Mouse (Mus musculus) thymus, adult 2 months (tissue): ENCODE measurements around the gene Tmem95. TPM values are rescaled to one million over a fixed set of nuclear protein-coding genes. Genes with fewer than 3 reads are reported as not detected.
A peak's percentile ranks its signal among the peaks of the same experiment; 100 is the strongest.

ENCODE experiments used
- DNase-seq: peaks from one replicate; pipeline ENCODE4 v3.0.0; 2021
- H3K27ac ChIP-seq: fragments of 200-500 bp; 2 replicates; pipeline ENCODE4 v1.5.1; 2012; ENCODE audit warnings: low read length, control low read depth; ENCODE audit not compliant: control insufficient read depth, insufficient read depth
- H3K27me3 ChIP-seq: fragments of 200-500 bp; 2 replicates; pipeline ENCODE4 v1.6.1; 2012; ENCODE audit warnings: mild to moderate bottlenecking, low read length, moderate library complexity, mixed read lengths; ENCODE audit not compliant: control insufficient read depth, insufficient read depth
- H3K36me3 ChIP-seq: fragments of 200-500 bp; 2 replicates; pipeline ENCODE4 v1.6.1; 2012; ENCODE audit warnings: mild to moderate bottlenecking, low read length, moderate library complexity; ENCODE audit not compliant: control insufficient read depth, insufficient read depth
- H3K4me1 ChIP-seq: fragments of 200-500 bp; replicated peaks from 2 replicates; pipeline ENCODE4 v1.6.1; 2012; ENCODE audit warnings: low read length; ENCODE audit not compliant: control insufficient read depth, insufficient read depth
- H3K4me3 ChIP-seq: fragments of 200-500 bp; 2 replicates; pipeline ENCODE4 v1.5.1; 2012; ENCODE audit warnings: mild to moderate bottlenecking, low read length, control low read depth, moderate library complexity; ENCODE audit not compliant: control insufficient read depth, insufficient read depth
- CTCF ChIP-seq: fragments of 200-500 bp; IDR thresholded peaks from 2 replicates; pipeline ENCODE4 v1.5.1; 2012; ENCODE audit warnings: mild to moderate bottlenecking, control low read depth, low read length, moderate library complexity, borderline replicate concordance; ENCODE audit not compliant: control insufficient read depth, poor library complexity, insufficient read depth; ENCODE audit errors: extremely low read depth
- POLR2A ChIP-seq: fragments of 200-500 bp; IDR thresholded peaks from 2 replicates; pipeline ENCODE4 v1.6.1; 2012; ENCODE audit warnings: mild to moderate bottlenecking, low read length, control low read depth, moderate library complexity; ENCODE audit not compliant: control insufficient read depth, poor library complexity, insufficient read depth; ENCODE audit errors: extremely low read depth
- WGBS: fragments of 180-500 bp; shearing (Covaris S2); methylation state at CpG from one replicate; pipeline ENCODE4 v1.1.7; 2018; 5-methylcytosine and 5-hydroxymethylcytosine counted together
- polyA plus RNA-seq: library from polyadenylated mRNA; depleted of rRNA; stranded (reverse); fragments of >200 nt; gene quantifications from 2 replicates; pipeline ENCODE4 v1.2.3, GENCODE M21; 2012

Gene Tmem95
- polyA plus RNA-seq, 1 experiment = not detected

DNA sequence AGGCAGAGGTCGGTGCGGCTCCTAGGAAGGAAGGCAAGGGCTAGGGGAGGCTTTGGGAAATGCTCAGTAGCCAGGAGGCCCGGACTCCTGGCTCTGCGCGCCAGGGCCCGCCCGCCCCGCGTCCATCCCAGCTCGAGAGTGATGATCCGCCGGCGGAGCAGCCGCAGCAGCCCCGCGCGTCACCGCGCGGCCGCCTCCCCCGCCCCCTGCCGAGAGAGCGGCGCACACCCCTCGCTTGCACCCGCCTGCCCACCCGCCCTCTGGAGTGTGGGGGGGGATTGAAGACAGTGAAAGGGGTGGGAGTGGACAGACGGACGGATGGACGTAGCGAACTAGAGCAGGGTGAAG, 40.2 kb downstream of the Tmem95 start, which contains the start of gene Nlgn2:
Gene Nlgn2 (minus strand): TSS at position 181 of the 348 bp plus-strand sequence.
- no peak for DNase-seq
- Histone ChIP-seq H3K27me3 (no peaks in the 10 kb centered on the region), H3K27ac (no peak within 1 kb of the TSS), H3K4me3 (peak within 1 kb of the TSS; percentile 53), H3K36me3 (no peaks in the 10 kb centered on the region), H3K4me1 (peaks cover 28% of the 10 kb centered on the region)
- TF ChIP-seq POLR2A = no peak
- TF ChIP-seq CTCF = no peak
- under 1% methylated on average over 32 of the region's 32 CpGs for WGBS

GRCm38 (mm10) chr11:69836703-69837576, 40.9 kb downstream of the Tmem95 start:
- no peak overlapping the region for H3K27ac ChIP-seq
- WGBS = 10% methylated on average over 51 of the region's 52 CpGs
- no peaks in the 10 kb centered on the region for H3K27me3 ChIP-seq
- no peaks in the 10 kb centered on the region for H3K36me3 ChIP-seq
- H3K4me1 ChIP-seq = peaks cover 28% of the 10 kb centered on the region
- TF ChIP-seq CTCF = no peak
- TF ChIP-seq POLR2A = no peak
- H3K4me3 ChIP-seq = peak overlapping the region; percentile 53
- peak; percentile 28 for DNase-seq

DNA sequence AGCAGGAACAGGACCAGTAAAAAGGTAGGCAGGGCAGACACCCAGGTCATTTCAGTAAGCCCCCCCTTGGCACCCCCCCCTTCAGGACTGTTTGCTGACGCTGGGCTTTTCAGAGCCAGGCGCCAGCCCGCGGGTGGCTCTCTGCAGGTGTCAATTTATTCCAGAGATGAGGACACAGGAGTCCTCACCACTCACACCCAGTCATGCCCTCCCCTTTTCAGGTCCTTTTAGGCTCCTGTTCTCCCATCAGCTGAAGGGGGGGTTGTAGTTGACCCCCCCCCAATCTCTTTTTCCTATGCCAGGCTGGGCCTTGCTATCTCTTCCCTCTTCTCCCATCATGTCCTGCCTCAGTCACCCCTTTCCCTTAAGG, 41.9 kb downstream of the Tmem95 start:
- TF ChIP-seq CTCF (no peak), POLR2A (no peak)
- no peak overlapping the region for H3K4me3 ChIP-seq
- no peak for DNase-seq
- WGBS = 60% methylated on average over 4 of the region's 4 CpGs
- H3K27ac ChIP-seq = no peak overlapping the region
- peaks cover 28% of the 10 kb centered on the region for H3K4me1 ChIP-seq
- H3K36me3 ChIP-seq = no peaks in the 10 kb centered on the region
- no peaks in the 10 kb centered on the region for H3K27me3 ChIP-seq

GRCm38 (mm10) chr11:69835326-69835965, 42.4 kb downstream of the Tmem95 start:
- TF ChIP-seq POLR2A = no peak
- TF ChIP-seq CTCF = no peak
- Histone ChIP-seq H3K4me3 (no peak overlapping the region), H3K27ac (no peak overlapping the region), H3K27me3 (no peaks in the 10 kb centered on the region), H3K36me3 (no peaks in the 10 kb centered on the region), H3K4me1 (peaks cover 28% of the 10 kb centered on the region)
- WGBS = 88% methylated on average over 9 of the region's 9 CpGs
- no peak for DNase-seq

DNA sequence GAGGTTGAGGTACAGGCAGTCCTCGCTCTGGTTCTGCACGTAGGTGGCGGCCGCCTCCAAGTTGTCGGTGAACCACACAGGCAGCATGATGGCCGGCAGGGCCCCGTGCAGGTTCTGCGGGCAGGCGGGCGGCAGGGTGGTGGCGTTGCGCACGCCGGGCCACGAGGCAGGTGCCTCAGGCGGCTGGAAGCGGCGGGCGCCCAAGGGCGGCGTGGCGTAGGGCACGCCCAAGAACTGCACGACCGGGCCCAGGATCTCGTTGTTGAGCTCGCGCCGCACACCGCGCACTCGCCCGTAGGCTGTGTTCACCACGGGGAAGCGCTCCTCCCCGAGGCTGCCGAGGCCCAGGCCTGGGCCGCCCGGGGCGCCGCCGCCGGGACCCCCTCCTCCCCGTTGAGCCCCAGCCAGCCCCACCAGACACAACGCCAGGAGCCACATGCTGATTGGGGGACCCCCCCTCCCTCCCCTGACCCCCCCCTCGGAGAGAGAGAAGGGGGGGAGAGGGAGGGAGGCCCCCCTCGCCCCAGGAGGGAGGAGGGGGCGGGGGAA, 43.7 kb downstream of the Tmem95 start:
- DNase-seq = peak; percentile 60
- 4% methylated on average over 46 of the region's 48 CpGs for WGBS
- TF ChIP-seq POLR2A (0 out of 2 replicates have a peak, but pooled peaks have one; percentile 23), CTCF (no peak)
- Histone ChIP-seq H3K4me3 (peak overlapping the region; percentile 40), H3K36me3 (no peaks in the 10 kb centered on the region), H3K27me3 (no peaks in the 10 kb centered on the region), H3K27ac (no peak overlapping the region), H3K4me1 (peaks cover 26% of the 10 kb centered on the region)

GRCm38 (mm10) chr11:69833554-69833953, 44.3 kb downstream of the Tmem95 start:
- H3K27ac ChIP-seq = no peak overlapping the region
- no peaks in the 10 kb centered on the region for H3K36me3 ChIP-seq
- WGBS = 43% methylated on average over 8 of the region's 8 CpGs
- H3K4me1 ChIP-seq = peaks cover 22% of the 10 kb centered on the region
- no peaks in the 10 kb centered on the region for H3K27me3 ChIP-seq
- TF ChIP-seq CTCF (no peak), POLR2A (no peak)
- peak overlapping the region; percentile 40 for H3K4me3 ChIP-seq
- no peak for DNase-seq
